Mouse (Mus musculus) hindbrain, embryonic 11.5 days (tissue): Measurements from ENCODE around the gene Fbln2. TPM values are rescaled to one million over a fixed set of nuclear protein-coding genes. Genes with fewer than 3 reads are reported as not detected.
"Not testable (repeated sequence)": the region's sequence is repeated elsewhere in the genome, so short reads cannot be mapped to it uniquely, and the experiment has no call there.

ENCODE experiments used
- ATAC-seq: fragments of 200-750 bp; cut with Nextera tagmentation; 2 replicates; pipeline ENCODE4 v1.8.0; 2017; ENCODE audit warnings: mild to moderate bottlenecking, moderate TSS enrichment, moderate library complexity; ENCODE audit not compliant: low FRiP score
- DNase-seq: peaks from one replicate; pipeline ENCODE4 v3.0.0-alpha.2; 2015; ENCODE audit warnings: low spot score
- H3K27ac ChIP-seq: fragments of 300-500 bp; sonication (generic); 2 replicates; pipeline ENCODE4 v1.5.1; 2014; ENCODE audit warnings: mild to moderate bottlenecking, low read depth, low read length
- H3K27me3 ChIP-seq: fragments of 300-500 bp; sonication (generic); 2 replicates; pipeline ENCODE4 v1.6.1; 2014; ENCODE audit warnings: mild to moderate bottlenecking, low read length, moderate library complexity, mixed read lengths; ENCODE audit not compliant: control insufficient read depth, insufficient read depth
- H3K36me3 ChIP-seq: fragments of 300-500 bp; sonication (generic); 2 replicates; pipeline ENCODE4 v1.6.1; 2014; ENCODE audit warnings: mild to moderate bottlenecking, low read length, moderate library complexity, mixed read lengths; ENCODE audit not compliant: control insufficient read depth, insufficient read depth
- H3K4me1 ChIP-seq: fragments of 300-500 bp; sonication (generic); replicated peaks from 2 replicates; pipeline ENCODE4 v1.6.1; 2014; ENCODE audit warnings: low read length, mixed read lengths; ENCODE audit not compliant: control insufficient read depth, insufficient read depth
- H3K4me2 ChIP-seq: fragments of 300-500 bp; sonication (generic); replicated peaks from 2 replicates; pipeline ENCODE4 v1.6.1; 2014; ENCODE audit warnings: mild to moderate bottlenecking, low read depth, low read length
- H3K4me3 ChIP-seq: fragments of 300-500 bp; sonication (generic); 2 replicates; pipeline ENCODE4 v1.5.1; 2014; ENCODE audit warnings: low read depth, low read length
- H3K9ac ChIP-seq: fragments of 300-500 bp; sonication (generic); 2 replicates; pipeline ENCODE4 v1.6.1; 2014; ENCODE audit warnings: low read depth, low read length
- H3K9me3 ChIP-seq: fragments of 300-500 bp; sonication (generic); 2 replicates; pipeline ENCODE4 v1.6.1; 2016; ENCODE audit warnings: low read length; ENCODE audit not compliant: control insufficient read depth
- WGBS: fragments of 180-500 bp; shearing (Covaris S2); extraction: QIAGEN DNeasy Blood & Tissue Kit; methylation state at CpG from one replicate; pipeline ENCODE4 v1.1.7; 2014; 5-methylcytosine and 5-hydroxymethylcytosine counted together
- polyA plus RNA-seq: library from polyadenylated mRNA; unstranded; fragments of >200 nt; fragmentation: Nextera tagmentation; extraction: Ambion mirVana; gene quantifications from 2 replicates; pipeline ENCODE4 v1.2.1, GENCODE M21; 2014

Fbln2 gene
- polyA plus RNA-seq, result 30.7 and 36.5 TPM in 2 replicates

DNA sequence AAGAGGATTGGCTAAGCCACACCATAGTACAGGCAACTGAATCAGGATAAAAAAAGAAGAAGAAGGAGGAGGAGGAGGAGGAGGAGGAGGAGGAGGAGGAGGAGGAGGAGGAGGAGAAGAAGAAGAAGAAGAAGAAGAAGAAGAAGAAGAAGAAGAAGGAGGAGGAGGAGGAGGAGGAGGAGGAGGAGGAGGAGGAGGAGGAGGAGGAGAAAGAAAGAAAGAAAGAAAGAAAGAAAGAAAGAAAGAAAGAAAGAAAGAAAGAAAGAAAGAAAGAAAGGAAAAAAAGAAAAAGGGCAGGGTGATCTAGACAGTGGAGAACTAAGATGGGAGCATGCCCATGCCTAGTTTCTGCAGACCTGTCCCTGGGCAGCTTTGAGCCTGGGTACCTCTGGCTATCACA is at the start of gene Fbln2:
TSS of gene Fbln2 (plus strand) at position 301 of the 400 bp plus-strand sequence.
- not testable (repeated sequence) for H3K27ac ChIP-seq, H3K27me3 ChIP-seq, H3K4me1 ChIP-seq, DNase-seq, H3K9me3 ChIP-seq, ATAC-seq, H3K36me3 ChIP-seq
- Histone ChIP-seq H3K9ac (peak within 1 kb of the TSS; percentile 54), H3K4me2 (peak within 1 kb of the TSS; percentile 51), H3K4me3 (peak within 1 kb of the TSS; percentile 27)

DNA sequence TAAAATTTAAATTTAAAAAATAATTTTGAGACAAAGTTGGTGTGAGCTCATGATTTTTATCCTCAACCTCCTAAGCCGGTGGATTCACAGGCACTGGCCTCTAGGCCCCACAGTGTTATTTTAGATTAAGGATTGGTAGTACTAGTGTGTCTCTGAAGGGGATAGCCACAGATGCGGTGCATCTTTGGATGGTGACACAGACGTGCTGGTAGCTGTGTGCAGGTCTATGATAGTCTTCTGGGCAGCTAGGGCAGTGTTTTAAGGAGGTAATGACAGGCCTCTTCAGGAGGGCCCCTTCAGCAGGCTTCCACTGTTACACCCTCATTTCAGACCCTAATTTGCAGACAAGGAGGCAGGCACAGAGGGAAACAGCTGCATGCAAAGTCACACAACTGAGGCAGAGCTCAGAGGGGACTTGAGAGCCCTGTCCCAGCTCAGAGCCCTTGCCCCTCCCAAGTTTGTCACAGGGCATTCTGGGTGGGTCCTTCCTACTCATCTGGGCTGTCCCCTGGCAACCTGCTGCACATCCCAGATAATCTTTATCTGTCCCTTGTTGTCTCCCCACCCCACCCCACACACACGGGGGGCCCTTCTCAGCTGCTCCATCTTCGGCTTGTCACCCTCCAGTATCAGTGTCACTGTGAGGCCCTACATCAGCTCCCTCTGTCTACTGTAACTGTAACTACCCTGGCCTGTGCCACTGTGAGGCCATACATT is 48.9 kb upstream of the Fbln2 start:
- Histone ChIP-seq H3K4me2 (no peak overlapping the region), H3K27me3 (no peaks in the 10 kb centered on the region), H3K4me1 (no peaks in the 10 kb centered on the region), H3K9me3 (no peaks in the 10 kb centered on the region), H3K36me3 (no peaks in the 10 kb centered on the region), H3K27ac (no peak overlapping the region), H3K9ac (no peak overlapping the region), H3K4me3 (no peak overlapping the region)
- no peak for DNase-seq
- 83% methylated on average over 5 of the region's 5 CpGs for WGBS
- peak; percentile 49; the same call in 1 of the 2 replicates for ATAC-seq

DNA sequence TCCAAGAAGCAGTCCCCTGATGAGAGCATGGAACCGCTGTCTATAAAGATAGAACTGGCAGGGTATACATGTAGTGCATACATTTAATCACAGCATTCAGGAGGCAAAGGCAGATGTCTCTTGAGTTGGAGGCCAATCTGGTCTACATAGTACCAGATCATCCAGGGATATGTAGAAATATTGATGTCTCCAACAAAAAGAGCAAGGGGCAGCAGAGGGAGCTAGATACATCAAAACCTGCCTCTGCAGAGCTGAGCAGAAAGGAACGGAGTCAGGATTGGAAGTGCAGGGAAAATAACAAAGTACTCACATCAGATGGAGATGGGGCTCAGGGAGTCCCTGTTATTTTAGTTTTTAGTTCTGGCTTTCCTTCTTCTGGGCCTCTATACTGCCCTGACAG is 47.7 kb upstream of the Fbln2 start:
- H3K4me2 ChIP-seq, result no peak overlapping the region
- no peaks in the 10 kb centered on the region for H3K27me3 ChIP-seq
- ATAC-seq (no peak), DNase-seq (no peak)
- no peaks in the 10 kb centered on the region for H3K4me1 ChIP-seq
- H3K36me3 ChIP-seq, result no peaks in the 10 kb centered on the region
- no peak overlapping the region for H3K4me3 ChIP-seq
- WGBS, result 77% methylated on average over 2 of the region's 2 CpGs
- H3K27ac ChIP-seq, result no peak overlapping the region
- no peaks in the 10 kb centered on the region for H3K9me3 ChIP-seq
- no peak overlapping the region for H3K9ac ChIP-seq

DNA sequence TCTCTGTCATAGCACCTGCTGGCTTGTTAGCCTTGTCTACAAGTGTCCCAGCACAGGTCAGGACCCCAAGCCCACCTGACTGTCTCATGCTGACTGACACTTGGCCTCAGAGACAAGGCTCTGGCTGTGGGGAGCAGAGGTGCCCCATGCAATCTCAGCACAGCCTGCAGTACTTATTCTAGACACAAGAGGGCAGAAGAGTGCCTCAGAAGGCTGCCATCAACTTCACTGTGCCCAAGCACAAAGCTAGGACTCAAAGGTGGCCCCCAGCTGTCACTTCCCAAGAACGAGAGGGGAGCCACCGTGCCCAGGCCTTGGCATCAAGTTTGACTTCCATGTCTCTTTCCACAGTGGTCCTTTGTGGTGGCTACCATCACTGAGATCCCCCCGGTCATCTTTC is 47.0 kb upstream of the Fbln2 start:
- H3K36me3 ChIP-seq, result no peaks in the 10 kb centered on the region
- no peak overlapping the region for H3K4me2 ChIP-seq
- no peaks in the 10 kb centered on the region for H3K9me3 ChIP-seq
- H3K27ac ChIP-seq, result no peak overlapping the region
- DNase-seq (peak; percentile 88), ATAC-seq (peak; percentile 29; the same call in 1 of the 2 replicates)
- no peaks in the 10 kb centered on the region for H3K27me3 ChIP-seq
- WGBS, result 34% methylated on average over 3 of the region's 3 CpGs
- no peak overlapping the region for H3K4me3 ChIP-seq
- no peaks in the 10 kb centered on the region for H3K4me1 ChIP-seq
- no peak overlapping the region for H3K9ac ChIP-seq

DNA sequence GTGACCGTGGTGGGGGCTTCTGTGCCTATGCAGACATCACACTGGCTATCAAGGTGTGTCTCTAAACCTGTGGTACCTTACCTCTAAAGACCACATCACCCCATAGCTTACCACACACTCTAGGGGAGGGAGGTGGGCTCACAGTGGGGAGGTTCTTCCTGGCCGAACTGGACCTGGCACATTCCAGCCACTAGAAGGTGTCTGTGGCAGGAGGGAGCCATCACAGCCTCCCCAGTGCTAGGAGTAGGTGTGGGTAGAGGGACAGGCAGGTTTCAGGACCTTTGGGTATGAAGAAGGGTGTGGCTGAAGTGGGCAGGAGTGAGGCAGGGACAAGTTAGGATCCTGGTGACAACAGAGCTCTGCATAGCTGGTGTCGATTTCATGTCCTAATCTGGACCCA is 44.4 kb upstream of the Fbln2 start:
- no peaks in the 10 kb centered on the region for H3K36me3 ChIP-seq
- H3K9ac ChIP-seq, result no peak overlapping the region
- no peak overlapping the region for H3K4me3 ChIP-seq
- H3K27me3 ChIP-seq, result no peaks in the 10 kb centered on the region
- 69% methylated on average over 3 of the region's 3 CpGs for WGBS
- DNase-seq (no peak), ATAC-seq (no peak)
- no peak overlapping the region for H3K4me2 ChIP-seq
- H3K27ac ChIP-seq, result no peak overlapping the region
- H3K9me3 ChIP-seq, result no peaks in the 10 kb centered on the region
- H3K4me1 ChIP-seq, result no peaks in the 10 kb centered on the region

DNA sequence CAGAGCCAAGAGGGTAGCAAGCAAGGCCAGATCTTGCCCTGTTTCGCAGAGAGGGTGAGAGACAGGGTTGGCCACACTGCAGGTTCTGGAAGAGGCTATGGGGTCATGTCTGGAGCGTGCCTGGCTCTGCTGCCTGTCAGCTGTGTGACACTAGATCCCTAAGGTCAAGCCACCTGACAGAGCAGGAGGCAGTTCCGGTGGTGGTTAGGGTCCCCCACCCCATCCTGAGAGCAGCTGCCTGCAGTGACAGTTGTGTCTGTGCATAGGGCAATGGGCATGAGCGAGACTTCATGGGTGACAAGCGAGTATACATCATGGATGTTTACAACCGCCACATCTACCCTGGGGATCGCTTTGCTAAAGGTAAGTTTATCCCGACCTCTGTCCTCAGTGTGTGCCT is 43.1 kb upstream of the Fbln2 start:
- Histone ChIP-seq H3K4me1 (no peaks in the 10 kb centered on the region), H3K4me3 (no peak overlapping the region), H3K36me3 (no peaks in the 10 kb centered on the region), H3K27ac (no peak overlapping the region), H3K4me2 (no peak overlapping the region), H3K9me3 (no peaks in the 10 kb centered on the region), H3K27me3 (no peaks in the 10 kb centered on the region), H3K9ac (no peak overlapping the region)
- 87% methylated on average over 8 of the region's 8 CpGs for WGBS
- DNase-seq, result no peak
- ATAC-seq, result no peak

DNA sequence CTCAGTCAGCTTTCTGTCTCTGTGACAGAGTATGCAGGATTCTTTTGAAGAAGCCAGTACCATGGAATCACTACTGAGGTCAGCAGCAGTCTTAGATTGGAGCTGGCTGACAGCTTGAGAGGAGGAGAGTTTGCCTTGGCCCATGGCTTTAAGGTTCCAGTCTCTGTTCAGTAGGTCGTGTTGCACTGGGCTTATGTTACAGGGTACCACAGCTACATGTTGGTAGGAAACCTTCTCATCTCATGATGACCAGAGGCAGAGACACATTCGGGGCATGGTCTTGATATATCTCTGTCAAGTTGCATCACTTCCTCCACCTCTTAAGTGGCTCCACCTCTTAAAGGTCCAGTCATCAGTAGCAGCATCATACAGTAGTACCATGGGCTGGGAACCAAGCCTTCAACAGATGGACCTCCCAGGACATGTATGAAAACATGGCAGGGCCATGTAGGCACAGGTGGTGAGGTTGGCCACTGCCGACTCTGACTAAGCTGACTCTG is 40.8 kb upstream of the Fbln2 start:
- DNase-seq (no peak), ATAC-seq (no peak)
- Histone ChIP-seq H3K9ac (no peak overlapping the region), H3K4me2 (no peak overlapping the region), H3K27me3 (no peaks in the 10 kb centered on the region), H3K36me3 (no peaks in the 10 kb centered on the region), H3K4me1 (no peaks in the 10 kb centered on the region), H3K4me3 (no peak overlapping the region), H3K27ac (no peak overlapping the region), H3K9me3 (no peaks in the 10 kb centered on the region)
- 73% methylated on average over 3 of the region's 3 CpGs for WGBS

DNA sequence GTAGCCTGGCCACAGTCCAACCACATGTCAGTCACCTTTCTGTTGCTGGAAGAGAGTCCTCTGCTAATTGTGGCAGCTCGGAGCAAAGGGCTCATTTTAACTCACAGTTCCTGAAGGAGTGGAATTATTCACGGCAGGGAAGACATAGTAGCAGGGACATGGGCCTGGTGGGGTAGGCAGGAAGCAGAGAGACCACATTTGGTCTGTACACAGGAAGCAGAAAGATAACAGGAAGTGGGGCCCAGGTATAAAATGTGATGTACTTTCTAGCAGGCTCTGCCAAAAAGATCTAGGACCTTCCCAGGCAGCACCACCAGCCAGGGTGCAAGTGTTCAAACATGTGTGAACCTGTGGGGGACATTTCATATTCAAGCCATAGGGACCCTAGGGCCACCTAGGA is 39.9 kb upstream of the Fbln2 start:
- Histone ChIP-seq H3K9me3 (no peaks in the 10 kb centered on the region), H3K4me2 (no peak overlapping the region), H3K4me1 (no peaks in the 10 kb centered on the region), H3K36me3 (no peaks in the 10 kb centered on the region), H3K9ac (no peak overlapping the region), H3K27ac (no peak overlapping the region), H3K4me3 (no peak overlapping the region), H3K27me3 (no peaks in the 10 kb centered on the region)
- 74% methylated on average over 2 of the region's 2 CpGs for WGBS
- ATAC-seq, result no peak
- no peak for DNase-seq

DNA sequence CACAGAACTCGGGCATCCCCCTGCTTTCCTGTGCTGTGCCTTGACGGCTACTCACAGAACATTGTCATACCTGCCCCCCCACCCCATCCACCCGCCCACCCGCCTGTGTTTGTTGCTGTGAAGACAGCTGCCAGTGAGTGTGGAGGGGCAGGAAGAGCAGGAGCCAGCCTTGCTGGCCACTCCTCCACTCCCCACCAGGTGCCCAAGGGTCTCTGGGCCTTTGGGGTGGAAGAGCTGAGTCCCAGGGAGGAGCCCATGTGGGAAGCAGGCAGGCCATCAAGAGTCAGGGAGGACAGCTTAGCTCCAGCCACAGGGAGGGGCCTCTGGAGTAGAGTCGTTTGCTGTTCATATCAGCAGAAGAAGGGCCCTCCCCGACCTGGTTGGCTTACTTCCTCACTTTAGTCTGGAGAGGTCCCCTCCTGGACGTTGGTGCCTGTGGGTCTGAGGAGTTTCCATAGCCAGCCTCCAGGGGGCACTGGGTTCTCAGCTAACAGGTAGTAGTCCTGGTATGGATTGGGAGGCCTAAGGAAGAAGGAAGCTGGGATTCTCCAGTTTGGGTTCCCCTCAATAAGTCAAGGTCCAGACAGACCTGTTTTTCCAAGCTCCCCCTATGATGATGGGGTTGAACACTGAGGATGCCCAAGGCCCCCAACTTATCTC is 38.9 kb upstream of the Fbln2 start:
- Histone ChIP-seq H3K4me2 (no peak overlapping the region), H3K27ac (no peak overlapping the region), H3K9me3 (no peaks in the 10 kb centered on the region), H3K27me3 (no peaks in the 10 kb centered on the region), H3K36me3 (no peaks in the 10 kb centered on the region), H3K4me3 (no peak overlapping the region), H3K9ac (no peak overlapping the region), H3K4me1 (no peaks in the 10 kb centered on the region)
- 47% methylated on average over 7 of the region's 7 CpGs for WGBS
- DNase-seq (peak; percentile 74), ATAC-seq (peak; percentile 43; the same call in 1 of the 2 replicates)
